Comparison of ENCODE assay signal across 19 mouse cellular contexts in the genomic region with DNA sequence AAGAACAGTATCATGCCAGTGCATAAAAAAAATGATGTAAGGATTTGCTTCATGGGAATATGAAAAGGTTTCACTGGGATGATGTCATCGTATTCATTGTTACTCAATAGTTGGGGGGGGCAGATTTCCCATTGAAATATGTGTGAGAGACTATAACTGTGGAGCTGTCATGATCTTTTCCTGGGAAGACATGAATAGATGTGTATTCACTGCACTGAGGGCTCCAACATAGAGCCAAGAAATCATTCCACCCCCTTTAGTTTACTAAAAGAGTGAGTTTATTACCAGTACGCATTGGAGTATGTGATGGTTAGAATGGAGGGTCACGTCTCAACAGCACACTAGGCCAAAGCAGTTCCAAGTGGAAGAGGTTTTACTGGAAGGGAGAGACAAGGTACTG.
"Had no signal": no experiment of that assay in that cellular context is flagged by ENCODE, and none has a peak within 500 bp of the region (broad histone marks: within the 10 kb centered on the region; RNA-seq: fewer than 3 reads in every experiment).

No protein-coding gene starts in this region.

- H3K4me2 ChIP-seq: kidney, embryonic 15.5 days; liver, embryonic 13.5 days; midbrain, embryonic 15.5 days; neural tube, embryonic 12.5 days; neural tube, embryonic 15.5 days; stomach, embryonic 15.5 days had no signal

- H3K4me1 ChIP-seq: liver, embryonic 13.5 days had no signal

- DNase-seq: kidney, adult 8-10 months; kidney, postnatal 10 days; kidney, postnatal 36 days; layer of hippocampus, postnatal 36 days; liver, embryonic 13.5 days; lung, adult 2 months; right cerebral cortex, adult 18-20 months; right cerebral cortex, postnatal 14 days; right cerebral cortex, postnatal 4 days; spleen, adult 18-20 months; thymus, postnatal 25 days had no signal

- H3K4me3 ChIP-seq: kidney, embryonic 15.5 days; left cerebral cortex, adult 2 months; liver, embryonic 13.5 days; midbrain, embryonic 15.5 days; myocyte; neural tube, embryonic 12.5 days; neural tube, embryonic 15.5 days; stomach, embryonic 15.5 days had no signal

- H3K36me3 ChIP-seq: kidney, embryonic 15.5 days; liver, embryonic 13.5 days; midbrain, embryonic 15.5 days; neural tube, embryonic 12.5 days; neural tube, embryonic 15.5 days; stomach, embryonic 15.5 days had no signal

- H3K27me3 ChIP-seq: kidney, embryonic 15.5 days; liver, embryonic 13.5 days; midbrain, embryonic 15.5 days; neural tube, embryonic 12.5 days; neural tube, embryonic 15.5 days; stomach, embryonic 15.5 days had no signal

- H3K27ac ChIP-seq: left cerebral cortex, adult 2 months; liver, embryonic 13.5 days; macrophage; midbrain, embryonic 15.5 days; neural tube, embryonic 12.5 days; neural tube, embryonic 15.5 days; stomach, embryonic 15.5 days had no signal

- H3K9ac ChIP-seq: kidney, embryonic 15.5 days; liver, embryonic 13.5 days; midbrain, embryonic 15.5 days; neural tube, embryonic 12.5 days; neural tube, embryonic 15.5 days; stomach, embryonic 15.5 days had no signal

- H3K9me3 ChIP-seq: kidney, embryonic 15.5 days; liver, embryonic 13.5 days; midbrain, embryonic 15.5 days; neural tube, embryonic 12.5 days; neural tube, embryonic 15.5 days; stomach, embryonic 15.5 days had no signal

- ATAC-seq: midbrain, embryonic 15.5 days had no signal
